Mouse (Mus musculus) kidney, postnatal 0 days (tissue): ENCODE measurements around the gene Gm26602. TPM values are rescaled to one million over a fixed set of nuclear protein-coding genes. Genes with fewer than 3 reads are reported as not detected.

Source experiments
- ATAC-seq: fragments of 200-750 bp; cut with Nextera tagmentation; replicated peaks from 2 replicates; pipeline ENCODE4 v1.8.0; 2017; ENCODE audit warnings: low read depth, moderate number of reproducible peaks, moderate TSS enrichment, moderate library complexity; ENCODE audit not compliant: low FRiP score
- DNase-seq: peaks from one replicate; pipeline ENCODE4 v3.0.0-alpha.2; 2016; ENCODE audit warnings: low spot score
- H3K27ac ChIP-seq: fragments of 300-500 bp; sonication (generic); 2 replicates; pipeline ENCODE4 v1.5.1; 2014; ENCODE audit warnings: mild to moderate bottlenecking
- H3K27me3 ChIP-seq: fragments of 300-500 bp; sonication (generic); 2 replicates; pipeline ENCODE4 v1.6.1; 2014; ENCODE audit warnings: low read length, mixed read lengths; ENCODE audit not compliant: insufficient read depth
- H3K36me3 ChIP-seq: fragments of 300-500 bp; sonication (generic); 2 replicates; pipeline ENCODE4 v1.6.1; 2014; ENCODE audit warnings: low read length, mixed read lengths; ENCODE audit not compliant: insufficient read depth
- H3K4me1 ChIP-seq: fragments of 300-500 bp; sonication (generic); replicated peaks from 2 replicates; pipeline ENCODE4 v1.6.1; 2014; ENCODE audit warnings: antibody characterized with exemption, low read length, mixed read lengths; ENCODE audit not compliant: insufficient read depth
- H3K4me2 ChIP-seq: fragments of 300-500 bp; sonication (generic); 2 replicates; pipeline ENCODE4 v1.6.1; 2014; ENCODE audit warnings: mild to moderate bottlenecking, low read length, moderate library complexity, mixed read lengths
- H3K4me3 ChIP-seq: fragments of 300-500 bp; sonication (generic); replicated peaks from 2 replicates; pipeline ENCODE4 v1.5.1; 2014; ENCODE audit warnings: low read depth, low read length
- H3K9ac ChIP-seq: fragments of 300-500 bp; sonication (generic); 2 replicates; pipeline ENCODE4 v1.6.1; 2014; ENCODE audit warnings: low read depth, low read length
- H3K9me3 ChIP-seq: fragments of 300-500 bp; sonication (generic); replicated peaks from 2 replicates; pipeline ENCODE4 v1.6.1; 2016; ENCODE audit warnings: low read length, inconsistent platforms, mixed read lengths
- CTCF ChIP-seq: IDR thresholded peaks from 2 replicates; pipeline ENCODE4 v1.5.1; 2016; ENCODE audit warnings: antibody characterized with exemption, low read depth, mild to moderate bottlenecking, moderate library complexity
- WGBS: fragments of 180-500 bp; shearing (Covaris S2); extraction: QIAGEN DNeasy Blood & Tissue Kit; methylation state at CpG from one replicate; pipeline ENCODE4 v1.1.7; 2014; 5-methylcytosine and 5-hydroxymethylcytosine counted together
- polyA plus RNA-seq: library from polyadenylated mRNA; unstranded; fragments of >200 nt; fragmentation: Nextera tagmentation; extraction: Ambion mirVana; gene quantifications from 2 replicates; pipeline ENCODE4 v1.2.1, GENCODE M21; 2015

The Gm26602 gene
- polyA plus RNA-seq, 1 experiment from 2014 or later: 21.6 TPM

GRCm38 (mm10) chr10:79933861-79934260 lies 23.2 kb downstream of the Gm26602 start:
- ATAC-seq (no peak), DNase-seq (no peak)
- Histone ChIP-seq H3K4me2 (no peak overlapping the region), H3K36me3 (peaks cover 16% of the 10 kb centered on the region), H3K4me3 (no peak overlapping the region), H3K27me3 (no peaks in the 10 kb centered on the region), H3K4me1 (peaks cover 66% of the 10 kb centered on the region), H3K9me3 (no peaks in the 10 kb centered on the region), H3K9ac (no peak overlapping the region), H3K27ac (peak overlapping the region; percentile 15; the same call in 1 of the 2 replicates)
- TF ChIP-seq CTCF: no peak
- WGBS: 67% methylated on average over 6 of the region's 6 CpGs

- no peaks in the 10 kb centered on the region for H3K27me3 ChIP-seq
- H3K4me1 ChIP-seq: peaks cover 66% of the 10 kb centered on the region
- DNase-seq (peak; percentile 69), ATAC-seq (0 out of 2 replicates have a peak, but pooled peaks have one; percentile 23)
- no peaks in the 10 kb centered on the region for H3K9me3 ChIP-seq
- no peak overlapping the region; the same call in 1 of the 2 replicates for H3K4me2 ChIP-seq
- H3K36me3 ChIP-seq: peaks cover 16% of the 10 kb centered on the region
- WGBS: 39% methylated on average over 13 of the region's 13 CpGs
- H3K4me3 ChIP-seq: no peak overlapping the region
- no peak for TF ChIP-seq CTCF
- H3K27ac ChIP-seq: peak overlapping the region; percentile 15
- peak overlapping the region; percentile 27; the same call in 1 of the 2 replicates for H3K9ac ChIP-seq
Observed at GRCm38 (mm10) chr10:79934272-79934721, 23.6 kb downstream of the Gm26602 start.

GRCm38 (mm10) chr10:79934794-79935569 lies 24.3 kb downstream of the Gm26602 start:
- Histone ChIP-seq H3K4me2 (no peak overlapping the region), H3K4me3 (no peak overlapping the region), H3K27me3 (no peaks in the 10 kb centered on the region), H3K36me3 (peaks cover 16% of the 10 kb centered on the region), H3K4me1 (peaks cover 63% of the 10 kb centered on the region), H3K9ac (no peak overlapping the region), H3K9me3 (no peaks in the 10 kb centered on the region), H3K27ac (peak overlapping the region; percentile 15)
- ATAC-seq: no peak
- 78% methylated on average over 16 of the region's 16 CpGs for WGBS
- no peak for TF ChIP-seq CTCF
- no peak for DNase-seq

- ATAC-seq (no peak), DNase-seq (no peak)
- Histone ChIP-seq H3K27me3 (no peaks in the 10 kb centered on the region), H3K9ac (no peak overlapping the region), H3K4me3 (no peak overlapping the region), H3K9me3 (no peaks in the 10 kb centered on the region), H3K4me2 (0 out of 2 replicates have a peak overlapping the region, but pooled peaks have one; percentile 3), H3K4me1 (peaks cover 66% of the 10 kb centered on the region), H3K36me3 (peaks cover 11% of the 10 kb centered on the region; the same call in 1 of the 2 replicates), H3K27ac (peak overlapping the region; percentile 90)
- no peak for TF ChIP-seq CTCF
- 40% methylated on average over 10 of the region's 10 CpGs for WGBS
Observed at GRCm38 (mm10) chr10:79936284-79936910, 25.7 kb downstream of the Gm26602 start.

- H3K4me2 ChIP-seq: 0 out of 2 replicates have a peak overlapping the region, but pooled peaks have one; percentile 3
- H3K9ac ChIP-seq: no peak overlapping the region
- no peaks in the 10 kb centered on the region for H3K9me3 ChIP-seq
Observed at GRCm38 (mm10) chr10:79936911-79937441, 26.3 kb downstream of the Gm26602 start.

GRCm38 (mm10) chr10:79937775-79938526 lies 27.3 kb downstream of the Gm26602 start:
- Histone ChIP-seq H3K27ac (peak overlapping the region; percentile 90), H3K9me3 (no peaks in the 10 kb centered on the region), H3K36me3 (peaks cover 4% of the 10 kb centered on the region; the same call in 1 of the 2 replicates), H3K4me3 (no peak overlapping the region), H3K27me3 (no peaks in the 10 kb centered on the region), H3K9ac (no peak overlapping the region), H3K4me1 (peaks cover 57% of the 10 kb centered on the region), H3K4me2 (no peak overlapping the region)
- WGBS: 53% methylated on average over 11 of the region's 11 CpGs
- ATAC-seq (peak; percentile 72), DNase-seq (no peak)
- TF ChIP-seq CTCF: 0 out of 2 replicates have a peak, but pooled peaks have one; percentile 2

More at GRCm38 (mm10) chr10:79936911-79937441, 26.3 kb downstream of the Gm26602 start:
- H3K27me3 ChIP-seq: no peaks in the 10 kb centered on the region
- WGBS: 45% methylated on average over 27 of the region's 27 CpGs
- H3K4me1 ChIP-seq: peaks cover 66% of the 10 kb centered on the region
- DNase-seq: no peak
- no peak for ATAC-seq
- peak overlapping the region; percentile 90 for H3K27ac ChIP-seq
- TF ChIP-seq CTCF: no peak
- H3K4me3 ChIP-seq: no peak overlapping the region
- peaks cover 8% of the 10 kb centered on the region; the same call in 1 of the 2 replicates for H3K36me3 ChIP-seq
